Mouse (Mus musculus): ENCODE results near the gene Rabl2. TPM values are rescaled to one million over a fixed set of nuclear protein-coding genes. Genes with fewer than 3 reads are reported as not detected.

Gene Rabl2
- total and polyA plus RNA-seq, 3 experiments, result 2.7 to 5.8 (median 2.9) TPM

DNA sequence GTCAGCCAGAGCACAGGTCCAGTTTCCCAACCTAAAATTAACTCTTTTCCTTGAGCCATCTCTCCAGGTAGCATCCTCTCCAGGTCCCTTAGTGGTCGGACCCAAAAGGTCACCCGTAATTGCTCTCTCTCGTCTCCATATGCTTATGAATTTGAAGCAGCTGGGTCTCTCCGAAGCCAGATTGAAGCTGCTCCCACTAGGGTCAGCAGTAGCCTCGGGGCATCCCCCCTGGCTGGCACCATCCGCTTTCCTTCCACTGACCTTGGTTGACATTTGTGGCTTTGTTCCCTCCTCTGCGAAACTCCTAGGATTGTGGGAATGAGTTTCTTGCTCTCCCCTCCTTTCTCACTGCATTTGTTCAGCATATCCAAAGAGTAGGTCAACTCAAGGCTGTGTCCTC lies 47.6 kb downstream of the Rabl2 start:
- Histone ChIP-seq H3K4me2 (ENCODE audit: insufficient read depth, low read depth, poor library complexity, severe bottlenecking) (no peak overlapping the region), H3K4me3 (replicated peaks in 1 of 3; ENCODE audit: low read depth in 2 of 3, low read length in 2 of 3, poor library complexity in 1 of 3) (no peak overlapping the region), H3K36me3 (replicated peaks in 1 of 2; ENCODE audit: control insufficient read depth in 1 of 2, insufficient read depth in 1 of 2, low read length in 1 of 2) (no peaks in the 10 kb centered on the region), H3K4me1 (ENCODE audit: control insufficient read depth in 1 of 2, insufficient read depth in 2 of 2) (no peaks in the 10 kb centered on the region), H3K27ac (ENCODE audit: insufficient read depth, low read depth) (no peak overlapping the region), H3K9ac (ENCODE audit: insufficient read depth, low read depth) (no peak overlapping the region), H3K9me3 (replicated peaks; ENCODE audit: low read length) (peaks cover 2% of the 10 kb centered on the region), H3K27me3 (replicated peaks) (peaks cover 61% of the 10 kb centered on the region), H3K79me2 (replicated peaks; ENCODE audit: control insufficient read depth, extremely low read depth, insufficient read depth, poor library complexity, severe bottlenecking) (no peaks in the 10 kb centered on the region)
- in situ Hi-C loops (cut with MboI; ENCODE audit: low pct_ligation_motif_present, low pct_unique_long_range_greater_than_20kb, low sequenced_read_pairs) (no loop called here), dilution Hi-C loops (cut with MboI; ENCODE audit: extremely low pct_ligation_motif_present, extremely low pct_unique_long_range_greater_than_20kb, low sequenced_read_pairs) (no loop called here)
- TF ChIP-seq TBP (conservative IDR thresholded peaks at IDR 0.05; ENCODE audit: low read depth, low read length) (no peak), NRF1 (IDR thresholded peaks at IDR 0.05; ENCODE audit: low read depth, low read length) (no peak), SMC3 (IDR thresholded peaks at IDR 0.05; ENCODE audit: low read depth, low read length) (no peak), KAT2A (IDR thresholded peaks at IDR 0.05; ENCODE audit: insufficient replicate concordance, low read length) (no peak), BHLHE40 (IDR thresholded peaks at IDR 0.05; ENCODE audit: low read depth, low read length) (no peak), CTCF (conservative IDR thresholded peaks at IDR 0.05 in 1 of 2, IDR thresholded peaks at IDR 0.05 in 1 of 2; ENCODE audit: low read depth in 2 of 2, low read length in 2 of 2) (no peak), CHD2 (IDR thresholded peaks at IDR 0.05; ENCODE audit: low read length) (no peak), CHD1 (IDR thresholded peaks at IDR 0.05; ENCODE audit: low read depth, low read length) (no peak), RCOR1 (conservative IDR thresholded peaks at IDR 0.05; ENCODE audit: low read depth, low read length) (no peak), MXI1 (IDR thresholded peaks at IDR 0.05; ENCODE audit: low read depth, low read length) (no peak), NELFE (IDR thresholded peaks at IDR 0.05; ENCODE audit: low read depth, low read length) (no peak), SIN3A (IDR thresholded peaks at IDR 0.05; ENCODE audit: low read length) (no peak), ZMIZ1 (IDR thresholded peaks at IDR 0.05; ENCODE audit: low read depth, low read length) (no peak), MYC (IDR thresholded peaks at IDR 0.05; ENCODE audit: low read depth, low read length) (no peak), ELF1 (IDR thresholded peaks at IDR 0.05; ENCODE audit: low read depth, low read length) (no peak), JUN (IDR thresholded peaks at IDR 0.05; ENCODE audit: insufficient read depth, low read depth, low read length) (no peak)
- no peak for DNase-seq (ENCODE audit: extremely low read depth)

DNA sequence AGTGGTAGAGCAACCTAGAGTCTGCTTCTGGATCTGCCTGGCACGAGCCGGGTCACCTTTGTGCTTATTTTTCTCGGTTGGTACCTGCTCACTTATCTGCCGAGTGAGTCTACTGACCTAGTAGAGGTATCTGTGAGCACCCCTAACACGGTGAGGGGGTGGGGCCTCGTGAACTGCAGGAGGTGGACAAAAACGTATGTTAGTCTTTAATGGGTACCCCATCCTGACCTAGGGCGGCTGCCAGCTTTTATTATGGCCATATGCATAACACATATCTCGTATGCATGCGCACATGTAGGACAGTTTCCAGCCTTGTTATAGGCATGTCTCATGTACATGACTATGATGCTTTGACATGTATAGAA lies 57.9 kb downstream of the Rabl2 start:
- DNase-seq (ENCODE audit: extremely low read depth), result no peak
- peaks cover 68% of the 10 kb centered on the region for H3K27me3 ChIP-seq (replicated peaks)
- no peak for TF ChIP-seq USF2 (conservative IDR thresholded peaks at IDR 0.05; ENCODE audit: low read depth, low read length)
- no peak for TF ChIP-seq TBP (conservative IDR thresholded peaks at IDR 0.05; ENCODE audit: low read depth, low read length)
- TF ChIP-seq TCF12 (IDR thresholded peaks at IDR 0.05; ENCODE audit: low read depth, low read length), result no peak
- no peak for TF ChIP-seq MAZ (IDR thresholded peaks at IDR 0.05; ENCODE audit: low read depth, low read length)
- TF ChIP-seq USF1 (IDR thresholded peaks at IDR 0.05; ENCODE audit: low read depth, low read length), result no peak
- no peak for TF ChIP-seq SMC3 (IDR thresholded peaks at IDR 0.05; ENCODE audit: low read depth, low read length)
- no peak for TF ChIP-seq BHLHE40 (IDR thresholded peaks at IDR 0.05; ENCODE audit: low read depth, low read length)
- TF ChIP-seq HCFC1 (IDR thresholded peaks at IDR 0.05; ENCODE audit: low read depth, low read length), result no peak
- TF ChIP-seq ZMIZ1 (IDR thresholded peaks at IDR 0.05; ENCODE audit: low read depth, low read length), result no peak
- no peak for TF ChIP-seq MAFK (IDR thresholded peaks at IDR 0.05; ENCODE audit: insufficient replicate concordance, low read length)
- H3K36me3 ChIP-seq (replicated peaks in 1 of 2; ENCODE audit: control insufficient read depth in 1 of 2, insufficient read depth in 1 of 2, low read length in 1 of 2), result no peaks in the 10 kb centered on the region
- dilution Hi-C loops (cut with MboI; ENCODE audit: extremely low pct_ligation_motif_present, extremely low pct_unique_long_range_greater_than_20kb, low sequenced_read_pairs), result no loop called here
- in situ Hi-C loops (cut with MboI; ENCODE audit: low pct_ligation_motif_present, low pct_unique_long_range_greater_than_20kb, low sequenced_read_pairs), result loop anchor here (5.0 kb wide), 1 partner anchor 57 kb away; the partner anchor contains the start of gene Arsa
- H3K79me2 ChIP-seq (replicated peaks; ENCODE audit: control insufficient read depth, extremely low read depth, insufficient read depth, poor library complexity, severe bottlenecking), result no peaks in the 10 kb centered on the region
- no peaks in the 10 kb centered on the region; a peak in 1 of 4 replicates for H3K4me1 ChIP-seq (ENCODE audit: control insufficient read depth in 1 of 2, insufficient read depth in 2 of 2)
- no peak overlapping the region for H3K27ac ChIP-seq (ENCODE audit: insufficient read depth, low read depth)
- H3K4me3 ChIP-seq (replicated peaks in 1 of 3; ENCODE audit: low read depth in 2 of 3, low read length in 2 of 3, poor library complexity in 1 of 3), result no peak overlapping the region
- no peaks in the 10 kb centered on the region for H3K9me3 ChIP-seq (replicated peaks; ENCODE audit: low read length)
- no peak overlapping the region for H3K4me2 ChIP-seq (ENCODE audit: insufficient read depth, low read depth, poor library complexity, severe bottlenecking)
- H3K9ac ChIP-seq (ENCODE audit: insufficient read depth, low read depth), result no peak overlapping the region

Data from CH12.LX (cell line).